In the genomic region with DNA sequence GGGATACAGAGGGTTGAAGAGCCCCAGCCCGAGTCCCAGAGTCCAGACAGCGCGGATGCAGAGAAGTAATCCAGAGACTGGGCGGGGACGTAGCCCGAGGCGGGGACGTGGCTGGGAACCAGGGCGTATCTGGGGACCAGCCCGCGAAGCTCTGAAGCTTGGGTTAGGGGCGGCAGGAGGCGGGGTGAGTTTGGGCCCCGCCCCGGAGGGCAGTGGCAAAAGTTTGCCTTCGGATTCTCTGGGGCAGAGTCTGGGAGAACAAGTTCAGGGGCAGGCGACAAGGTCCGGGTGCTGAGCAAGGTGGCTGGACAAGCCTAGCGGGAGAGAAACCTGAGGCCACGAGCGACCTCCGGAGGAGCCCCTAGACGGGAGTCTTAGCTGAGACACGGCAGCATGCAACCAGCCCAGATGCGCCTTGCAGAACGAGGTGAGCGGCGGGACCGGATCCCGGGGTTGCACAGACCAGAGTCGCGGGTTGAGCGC, we compare ENCODE assay signal across 8 mouse cellular contexts. TPM values are rescaled to one million over a fixed set of nuclear protein-coding genes. Genes with fewer than 3 reads are reported as not detected.
DNase-seq lines count a peak whose midpoint lies in the region; ATAC-seq and TF ChIP-seq lines count a peak whose summit lies in the region.

A gene (plus strand): TSS at position 121 of the 483 bp plus-strand sequence.

- peak; percentile 88 for ATAC-seq in intestine, embryonic 15.5 days
- ATAC-seq in liver, postnatal 0 days = no peak
- ATAC-seq in neural tube, embryonic 14.5 days (ENCODE audit: low read depth) = peak; percentile 56

- DNase-seq in MN1 (ENCODE audit: low spot score) = peak; percentile 18
- DNase-seq in gonadal fat pad, adult 2 months (ENCODE audit: low read depth) = no peak
- peak; percentile 29 for DNase-seq in liver, postnatal 0 days
- peak; percentile 70 to 72 for DNase-seq in urinary bladder, postnatal 4 days (ENCODE audit: low spot score in 2 of 2)
- DNase-seq in layer of hippocampus, adult 9-10 months (ENCODE audit: low spot score) = no peak

- TF ChIP-seq CTCF in cortical plate, adult 2 months (IDR thresholded peaks at IDR 0.05; ENCODE audit: extremely low read depth, insufficient read depth, low read length) = no peak
- TF ChIP-seq CTCF in liver, postnatal 0 days (IDR thresholded peaks at IDR 0.05; ENCODE audit: low read depth) = no peak

- H3K9me3 ChIP-seq in intestine, embryonic 15.5 days = no peaks in the 10 kb centered on the region
- no peaks in the 10 kb centered on the region for H3K9me3 ChIP-seq in liver, postnatal 0 days (ENCODE audit: low read length)
- no peaks in the 10 kb centered on the region for H3K9me3 ChIP-seq in neural tube, embryonic 14.5 days (ENCODE audit: control insufficient read depth, low read length)

- TF ChIP-seq EP300 in liver, postnatal 0 days (IDR thresholded peaks at IDR 0.05; ENCODE audit: low read depth) = no peak

- H3K36me3 ChIP-seq in intestine, embryonic 15.5 days = no peaks in the 10 kb centered on the region
- H3K36me3 ChIP-seq in liver, postnatal 0 days (replicated peaks; ENCODE audit: insufficient read depth, low read length) = no peaks in the 10 kb centered on the region
- H3K36me3 ChIP-seq in neural tube, embryonic 14.5 days (ENCODE audit: control insufficient read depth, insufficient read depth, low read length) = no peaks in the 10 kb centered on the region

- peak within 1 kb of the TSS; percentile 73 for H3K4me2 ChIP-seq in intestine, embryonic 15.5 days (replicated peaks)
- H3K4me2 ChIP-seq in liver, postnatal 0 days (ENCODE audit: low read depth, low read length) = peak within 1 kb of the TSS; percentile 67
- peak within 1 kb of the TSS; percentile 49 for H3K4me2 ChIP-seq in neural tube, embryonic 14.5 days (ENCODE audit: low read depth, low read length)

- no peaks in the 10 kb centered on the region for H3K27me3 ChIP-seq in intestine, embryonic 15.5 days (replicated peaks)
- H3K27me3 ChIP-seq in liver, postnatal 0 days (ENCODE audit: insufficient read depth, low read length) = peaks cover 25% of the 10 kb centered on the region
- peaks cover 3% of the 10 kb centered on the region; the same call in 1 of the 2 replicates for H3K27me3 ChIP-seq in neural tube, embryonic 14.5 days (ENCODE audit: control insufficient read depth, insufficient read depth, low read length)

- under 1% methylated on average over 33 of the region's 33 CpGs for WGBS in intestine, embryonic 15.5 days
- WGBS in liver, postnatal 0 days (ENCODE audit: insufficient replicate concordance) = under 1% methylated on average over 33 of the region's 33 CpGs
- under 1% methylated on average over 33 of the region's 33 CpGs for WGBS in neural tube, embryonic 14.5 days

- TF ChIP-seq POLR2A in cortical plate, adult 2 months (IDR thresholded peaks at IDR 0.05; ENCODE audit: extremely low read depth, insufficient read depth, low read length) = no peak

- H3K4me1 ChIP-seq in cortical plate, adult 2 months (ENCODE audit: control insufficient read depth, insufficient read depth, low read length) = peaks cover 4% of the 10 kb centered on the region
- peaks cover 13% of the 10 kb centered on the region for H3K4me1 ChIP-seq in intestine, embryonic 15.5 days (replicated peaks)
- no peaks in the 10 kb centered on the region; the same call in 1 of the 2 replicates for H3K4me1 ChIP-seq in liver, postnatal 0 days (ENCODE audit: insufficient read depth)
- H3K4me1 ChIP-seq in neural tube, embryonic 14.5 days (ENCODE audit: control insufficient read depth, insufficient read depth, low read length) = no peaks in the 10 kb centered on the region

- peak within 1 kb of the TSS; percentile 14; the same call in 1 of the 2 replicates for H3K4me3 ChIP-seq in cortical plate, adult 2 months (ENCODE audit: insufficient read depth, low read length)
- H3K4me3 ChIP-seq in intestine, embryonic 15.5 days (replicated peaks) = peak within 1 kb of the TSS; percentile 54
- H3K4me3 ChIP-seq in liver, postnatal 0 days (ENCODE audit: low read depth, low read length) = peak within 1 kb of the TSS; percentile 42
- H3K4me3 ChIP-seq in neural tube, embryonic 14.5 days (ENCODE audit: low read depth, low read length) = peak within 1 kb of the TSS; percentile 30

- H3K27ac ChIP-seq in cortical plate, adult 2 months (ENCODE audit: insufficient read depth, low read length) = no peak within 1 kb of the TSS
- peak within 1 kb of the TSS; percentile 80 for H3K27ac ChIP-seq in intestine, embryonic 15.5 days
- no peak within 1 kb of the TSS for H3K27ac ChIP-seq in liver, postnatal 0 days (ENCODE audit: low read depth)
- H3K27ac ChIP-seq in neural tube, embryonic 14.5 days (ENCODE audit: low read depth, low read length) = no peak within 1 kb of the TSS

- peak within 1 kb of the TSS; percentile 72 for H3K9ac ChIP-seq in intestine, embryonic 15.5 days
- peak within 1 kb of the TSS; percentile 58; the same call in 1 of the 2 replicates for H3K9ac ChIP-seq in liver, postnatal 0 days (replicated peaks)
- H3K9ac ChIP-seq in neural tube, embryonic 14.5 days (replicated peaks; ENCODE audit: low read depth, low read length) = peak within 1 kb of the TSS; percentile 28; the same call in 1 of the 2 replicates

RNA-seq across cellular contexts. Expression of the gene that starts here (rescaled TPM):
- 6.7 and 6.9 TPM in 2 replicates for polyA plus RNA-seq in cortical plate, adult 2 months (2012; rRNA removed)
- polyA plus RNA-seq in gonadal fat pad, adult 2 months (2012; rRNA removed) = 15.5 and 15.8 TPM in 2 replicates
- 42.3 and 46.6 TPM in 2 replicates for polyA plus RNA-seq in intestine, embryonic 15.5 days (2015; fragmentation: Nextera tagmentation; extraction: Ambion mirVana)
- 1.3 and 1.4 TPM in 2 replicates for polyA plus RNA-seq in liver, postnatal 0 days (2015; fragmentation: Nextera tagmentation; extraction: Ambion mirVana)
- polyA plus RNA-seq in neural tube, embryonic 14.5 days (2014; fragmentation: Nextera tagmentation; extraction: Ambion mirVana) = 5.9 and 12.8 TPM in 2 replicates

Comparison
In these comparisons a context has a peak if more than half of its experiments do, and no peak if none do; other contexts are left out.
1. DNase-seq: peak in MN1 (single experiment), liver, postnatal 0 days (single experiment) and urinary bladder, postnatal 4 days (2 of 2); none in gonadal fat pad, adult 2 months (single experiment) and layer of hippocampus, adult 9-10 months (single experiment).
2. Peak in every context shown above with its lines, with median percentiles within 50 percentile points of each other: H3K4me3 ChIP-seq, H3K4me2 ChIP-seq and H3K9ac ChIP-seq.